Mouse (Mus musculus): ENCODE measurements around the gene Zmiz1.
A peak's percentile ranks its signal among the peaks of the same experiment; 100 is the strongest.

The Zmiz1 gene

GRCm38 (mm10) chr14:25661185-25661920, 202.4 kb downstream of the Zmiz1 start:
- DNase-seq, result peak; percentile 36

- DNase-seq, result no peak
Measured at GRCm38 (mm10) chr14:25663649-25664309, 204.8 kb downstream of the Zmiz1 start.

GRCm38 (mm10) chr14:25664310-25664695, 205.3 kb downstream of the Zmiz1 start:
- peak; percentile 52 for DNase-seq

- peak; percentile 35 for DNase-seq
Measured at GRCm38 (mm10) chr14:25665314-25665970, 206.5 kb downstream of the Zmiz1 start.

- DNase-seq, result no peak
Measured at GRCm38 (mm10) chr14:25666668-25667376, 207.8 kb downstream of the Zmiz1 start.

GRCm38 (mm10) chr14:25667587-25667986, 208.6 kb downstream of the Zmiz1 start:
- no peak for DNase-seq

GRCm38 (mm10) chr14:25679625-25680024, 220.6 kb downstream of the Zmiz1 start:
- DNase-seq, result no peak

GRCm38 (mm10) chr14:25682020-25682419, 223.0 kb downstream of the Zmiz1 start:
- DNase-seq, result no peak

- no peak for DNase-seq
Measured at GRCm38 (mm10) chr14:25686216-25686945, 227.4 kb downstream of the Zmiz1 start.

- DNase-seq, result no peak
Measured at GRCm38 (mm10) chr14:25686983-25687901, 228.3 kb downstream of the Zmiz1 start.

GRCm38 (mm10) chr14:25693271-25693887, 234.4 kb downstream of the Zmiz1 start:
- peak; percentile 64 for DNase-seq

- DNase-seq, result peak; percentile 95
Measured at GRCm38 (mm10) chr14:25693888-25694568, 235.0 kb downstream of the Zmiz1 start, which contains the start of gene Ppif. Gene Ppif, plus strand, starts transcription at chr14:25694154.

GRCm38 (mm10) chr14:25694569-25694897, 235.5 kb downstream of the Zmiz1 start:
- no peak for DNase-seq

- peak; percentile 25 for DNase-seq
Measured at GRCm38 (mm10) chr14:25695059-25695458, 236.1 kb downstream of the Zmiz1 start.

- DNase-seq, result no peak
Measured at GRCm38 (mm10) chr14:25696356-25696755, 237.4 kb downstream of the Zmiz1 start.

GRCm38 (mm10) chr14:25701986-25702385, 243.0 kb downstream of the Zmiz1 start:
- DNase-seq, result no peak

GRCm38 (mm10) chr14:25707691-25708181, 248.8 kb downstream of the Zmiz1 start:
- DNase-seq, result no peak

- no peak for DNase-seq
Measured at GRCm38 (mm10) chr14:25708451-25708850, 249.5 kb downstream of the Zmiz1 start.

GRCm38 (mm10) chr14:25708917-25709316, 249.9 kb downstream of the Zmiz1 start:
- DNase-seq, result no peak

- DNase-seq, result no peak
Measured at GRCm38 (mm10) chr14:25710073-25710472, 251.1 kb downstream of the Zmiz1 start.

Measured in cerebellum, adult 9-11 months (tissue).